Mouse (Mus musculus) v-Abl transformed pro-B cells (cell line): ENCODE results near the gene Gcm1.

Experiments
- in situ Hi-C, 2 experiments: fragments of 400-800 bp; cut with MboI; formaldehyde crosslinking; loops; one replicate each; pipeline ENCODE4 v1.15.1; 2025; ENCODE audit not compliant: unreplicated experiment in 2 of 2

Gcm1 gene

DNA sequence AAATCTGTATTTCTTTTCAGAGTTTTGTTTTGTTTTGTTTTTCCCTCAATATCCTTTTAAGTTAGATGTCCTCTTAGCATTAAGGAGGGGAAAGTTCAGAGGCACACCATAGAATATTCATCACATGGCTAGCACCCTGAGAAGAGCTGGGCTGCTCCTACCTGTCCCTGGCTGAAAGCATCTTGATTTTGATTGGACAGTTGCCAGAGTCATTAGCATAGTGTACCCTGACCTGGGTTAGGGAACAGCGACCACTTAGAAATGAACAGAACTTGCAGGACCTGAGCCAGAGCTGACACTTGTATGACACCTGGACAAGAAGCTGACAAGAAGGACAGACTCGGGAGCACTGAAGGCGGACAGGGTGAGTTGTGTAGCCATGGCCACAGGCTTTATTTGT, at the start of gene Gcm1:
TSS of gene Gcm1 (plus strand) at position 248 of the 400 bp plus-strand sequence.
- in situ Hi-C loops: no loop called here

DNA sequence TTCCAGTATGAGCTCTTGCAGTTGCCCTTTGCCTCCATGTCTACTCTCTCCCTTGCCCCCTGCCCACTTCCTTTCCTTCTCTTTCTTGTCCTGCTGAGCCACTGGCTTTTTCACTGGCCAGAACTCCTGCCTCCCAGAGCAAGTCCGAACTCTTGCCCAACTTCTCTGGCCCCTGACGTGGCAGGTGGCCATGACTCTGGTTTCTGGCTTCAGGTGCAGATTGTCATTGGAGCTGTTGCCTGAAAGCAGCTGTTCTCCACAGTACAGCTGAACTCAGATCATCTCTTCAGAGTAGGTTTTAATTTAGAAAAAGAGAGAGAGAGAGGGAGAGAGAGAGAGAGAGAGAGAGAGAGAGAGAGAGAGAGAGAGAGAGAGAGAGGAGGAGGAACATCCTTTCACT, 48.4 kb upstream of the Gcm1 start:
- in situ Hi-C loops: loop anchor here in 1 of 2 experiments (5.0 kb wide), 1 partner anchor 96 kb away; no protein-coding TSS in a partner anchor

DNA sequence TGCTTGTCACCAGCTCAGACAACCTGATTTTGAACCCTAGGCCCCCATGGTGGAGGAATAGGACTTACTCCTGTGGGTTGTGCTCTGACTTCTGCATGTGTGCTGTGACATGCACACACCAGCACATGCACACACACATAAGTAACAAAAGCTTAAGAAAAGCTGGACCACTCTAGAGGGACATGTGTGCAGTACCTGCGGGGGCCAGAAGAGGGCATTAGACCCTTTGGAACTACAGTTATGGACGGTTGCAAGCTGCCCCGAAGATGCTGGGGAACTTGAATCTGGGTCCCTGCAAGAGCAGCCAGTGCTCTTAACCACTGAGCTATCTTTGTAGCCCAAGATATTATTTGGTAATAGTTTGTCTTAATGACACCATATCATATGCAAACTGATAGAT, 46.2 kb upstream of the Gcm1 start:
- in situ Hi-C loops: loop anchor here in 1 of 2 experiments (5.0 kb wide), 1 partner anchor 198 kb away; no protein-coding TSS in a partner anchor

DNA sequence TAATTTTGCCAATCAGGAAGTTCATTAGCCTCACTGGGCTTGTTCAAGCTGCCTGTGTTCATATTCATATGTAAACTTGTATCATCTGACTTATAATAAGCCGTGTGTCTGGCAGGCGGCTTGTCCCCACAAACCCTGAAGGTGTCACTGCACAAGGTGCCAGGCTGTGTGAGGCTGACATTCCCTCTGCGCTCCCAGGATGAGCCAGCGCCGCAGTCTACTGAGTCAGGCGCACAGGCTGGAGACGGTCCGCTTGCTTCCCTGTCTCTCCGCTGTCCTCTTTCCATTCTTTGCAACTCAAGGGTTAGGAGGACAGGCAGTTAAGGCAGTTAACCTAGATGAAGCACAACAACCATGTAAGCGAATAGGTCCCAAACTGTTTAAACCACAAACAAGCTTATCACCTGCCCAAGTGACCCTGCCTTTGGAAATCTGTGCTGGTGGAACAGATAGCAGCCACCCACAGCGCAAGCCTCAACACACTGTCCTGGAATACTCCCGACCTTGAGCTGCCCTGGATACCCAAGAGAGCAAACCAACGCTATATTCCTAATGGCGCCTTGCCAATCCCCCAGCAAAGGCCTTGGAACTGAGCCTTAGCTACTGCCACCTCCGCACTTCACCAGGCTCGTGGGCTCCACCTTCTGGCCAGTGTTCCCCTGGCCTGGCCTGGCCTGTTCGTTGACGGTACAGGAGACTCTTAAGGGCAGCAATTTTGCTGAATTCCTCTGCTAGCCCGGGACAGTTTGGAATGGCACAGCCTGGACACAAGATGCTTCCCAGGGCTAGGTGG, 45.3 kb upstream of the Gcm1 start:
- in situ Hi-C loops: loop anchor here in 1 of 2 experiments (5.0 kb wide), 1 partner anchor 199 kb away; no protein-coding TSS in a partner anchor

DNA sequence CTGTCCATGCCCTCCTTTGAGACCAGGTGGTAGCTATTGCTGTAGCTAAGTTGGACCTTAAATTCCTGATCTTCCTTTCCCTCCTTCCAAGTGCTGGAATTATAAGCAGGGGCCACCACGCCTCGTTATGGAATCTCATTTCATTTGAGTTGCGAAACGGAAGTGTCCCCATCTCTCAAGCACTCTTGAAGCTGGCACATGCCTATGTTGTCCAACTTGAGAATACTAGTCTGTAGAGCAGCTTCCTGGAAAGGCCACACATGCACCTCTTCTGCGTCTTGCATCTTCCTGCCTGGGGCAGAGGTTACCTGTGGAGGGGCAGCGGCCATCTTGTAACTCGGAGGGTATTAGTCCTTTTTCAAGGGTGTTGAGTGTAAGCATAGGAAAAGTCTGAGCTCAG, 42.3 kb upstream of the Gcm1 start:
- in situ Hi-C loops: loop anchor here in 1 of 2 experiments (5.0 kb wide), 1 partner anchor 202 kb away; no protein-coding TSS in a partner anchor

DNA sequence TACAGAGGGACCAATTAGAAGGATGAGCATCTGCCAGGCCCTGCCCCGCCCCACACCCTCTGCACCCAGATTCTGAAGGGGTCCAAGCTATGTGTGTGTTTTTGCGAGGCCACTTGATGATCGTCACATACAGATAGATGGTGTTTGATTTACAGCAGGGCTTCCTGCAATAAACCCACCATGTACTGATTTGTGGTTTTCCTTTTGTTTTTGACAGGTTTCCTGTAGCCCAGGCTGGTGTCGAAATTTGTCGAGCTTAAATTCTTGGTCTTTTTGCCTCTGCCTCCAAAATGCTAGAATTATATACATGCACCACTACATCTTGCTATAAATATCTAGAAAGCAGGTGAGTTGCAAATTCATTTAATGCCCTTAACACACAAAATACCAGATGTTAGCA, 41.5 kb upstream of the Gcm1 start:
- in situ Hi-C loops: loop anchor here (5.0 kb wide), 2 partner anchors 203 to 413 kb away; no protein-coding TSS in a partner anchor

DNA sequence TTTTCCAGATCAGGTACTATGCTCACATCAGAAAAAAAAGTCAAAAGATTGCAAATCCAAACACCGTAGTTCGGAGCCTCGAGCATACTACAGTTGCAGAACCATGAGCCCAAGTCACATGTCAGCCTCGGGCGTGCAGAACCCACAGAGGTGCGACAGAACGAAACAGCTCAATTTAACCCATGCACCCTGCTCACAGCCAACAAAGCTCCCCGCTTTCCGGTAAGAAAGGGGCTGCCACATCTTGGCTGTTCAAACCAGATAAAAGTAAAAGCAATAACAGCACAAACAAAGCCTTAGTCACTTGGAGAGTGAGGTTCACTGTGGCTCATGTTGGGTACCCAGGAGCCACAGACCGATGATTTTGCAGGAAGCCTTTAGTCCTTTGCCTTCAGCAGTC, 41.0 kb upstream of the Gcm1 start:
- in situ Hi-C loops: loop anchor here (5.0 kb wide), 2 partner anchors 203 to 413 kb away; no protein-coding TSS in a partner anchor

DNA sequence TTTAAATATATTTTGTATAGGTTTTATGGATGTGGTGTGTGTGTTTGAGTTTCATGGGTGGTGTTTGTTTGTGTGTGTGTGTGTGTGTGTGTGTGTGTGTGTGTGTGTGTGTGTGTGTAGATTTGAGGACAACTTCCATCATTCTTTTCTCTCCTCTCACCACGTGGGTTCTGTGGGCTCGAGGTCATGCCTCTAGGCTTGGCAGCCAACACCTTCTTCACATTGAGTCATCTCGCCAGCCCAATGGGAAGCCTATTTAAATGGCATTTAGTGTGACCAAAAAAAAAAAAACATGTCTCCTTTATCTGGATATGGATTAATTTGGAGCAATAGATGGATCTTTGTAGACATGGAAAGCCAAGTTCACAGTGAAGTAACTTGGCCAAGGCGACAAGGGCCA, 39.7 kb upstream of the Gcm1 start:
- in situ Hi-C loops: loop anchor here (5.0 kb wide), 2 partner anchors 205 to 415 kb away; no protein-coding TSS in a partner anchor

DNA sequence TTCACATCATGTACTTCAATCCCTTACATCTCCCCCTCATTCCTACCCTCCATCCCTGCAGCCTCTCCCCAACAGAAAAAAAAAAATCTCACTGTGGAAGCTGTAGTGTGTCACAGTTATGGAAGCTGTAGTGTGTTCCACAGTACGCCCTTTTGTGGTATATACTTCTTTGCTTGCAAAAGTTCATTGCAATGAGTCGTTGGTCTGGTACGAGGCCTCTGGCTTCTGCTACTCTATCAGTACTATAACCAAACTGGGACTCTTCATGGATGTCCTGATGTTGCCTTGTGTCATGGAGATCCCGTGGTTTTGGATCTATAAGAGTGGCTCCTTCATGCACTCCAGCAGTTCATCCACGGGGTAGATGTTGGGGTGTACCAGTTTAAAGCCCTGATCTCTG, 39.0 kb upstream of the Gcm1 start:
- in situ Hi-C loops: loop anchor here (5.0 kb wide), 2 partner anchors 205 to 415 kb away; no protein-coding TSS in a partner anchor

DNA sequence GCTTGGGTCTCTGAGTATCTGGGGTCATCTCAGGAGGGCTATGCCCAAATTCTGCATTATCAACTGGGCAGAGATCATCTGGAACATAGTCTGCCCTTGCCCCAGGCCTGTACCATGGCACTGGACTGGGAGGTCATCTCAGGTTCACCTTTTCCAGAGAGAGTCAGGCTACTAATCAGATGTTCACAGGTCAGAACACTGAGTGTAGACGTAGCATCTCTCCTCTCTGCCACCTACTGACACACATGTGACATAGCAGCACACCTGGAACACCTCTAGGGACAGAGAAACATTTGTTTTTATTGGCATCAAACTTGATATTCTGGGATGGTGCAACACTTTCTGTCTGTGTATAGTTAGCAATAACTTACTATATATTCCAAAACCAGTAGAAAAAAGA, 37.9 kb upstream of the Gcm1 start:
- in situ Hi-C loops: loop anchor here (5.0 kb wide), 2 partner anchors 207 to 417 kb away; no protein-coding TSS in a partner anchor

DNA sequence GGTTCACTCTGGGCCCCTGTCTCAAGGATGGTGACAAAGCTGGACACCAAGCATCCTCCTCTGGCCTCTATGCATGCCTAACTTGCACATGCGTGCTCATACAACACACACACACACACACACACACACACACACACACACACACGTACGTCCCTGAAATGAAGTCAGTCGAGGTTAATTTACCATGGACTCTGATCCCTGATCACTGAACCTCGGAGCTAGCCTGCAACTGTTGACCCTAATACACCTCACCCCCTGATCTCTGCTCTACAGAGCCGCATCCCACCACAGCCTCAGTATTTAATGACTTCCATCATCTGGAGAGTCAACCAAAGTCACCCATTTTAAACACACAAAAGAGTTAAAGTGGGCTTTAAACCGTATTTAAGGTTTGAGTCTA, 35.9 kb upstream of the Gcm1 start:
- in situ Hi-C loops: no loop called here

DNA sequence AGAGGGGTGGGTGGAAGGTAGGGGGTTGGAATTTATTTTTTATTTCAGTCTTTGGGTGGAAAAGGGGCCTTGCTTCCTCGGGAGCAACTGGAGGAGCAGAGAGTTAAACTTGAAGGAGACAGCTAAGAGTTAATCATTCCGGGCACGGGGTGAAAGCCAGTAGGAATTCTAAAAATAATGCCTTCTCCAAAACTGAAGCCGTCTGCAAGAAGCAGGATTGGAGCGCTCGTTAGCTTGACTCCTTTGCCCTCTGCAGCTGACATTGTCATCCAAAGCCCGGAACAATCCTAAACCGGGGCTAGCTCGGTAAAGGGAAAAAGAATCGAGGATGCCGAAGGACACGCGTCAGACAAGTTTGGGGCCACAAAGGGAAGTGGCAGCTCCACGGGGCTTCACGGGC, 35.4 kb upstream of the Gcm1 start:
- in situ Hi-C loops: no loop called here

DNA sequence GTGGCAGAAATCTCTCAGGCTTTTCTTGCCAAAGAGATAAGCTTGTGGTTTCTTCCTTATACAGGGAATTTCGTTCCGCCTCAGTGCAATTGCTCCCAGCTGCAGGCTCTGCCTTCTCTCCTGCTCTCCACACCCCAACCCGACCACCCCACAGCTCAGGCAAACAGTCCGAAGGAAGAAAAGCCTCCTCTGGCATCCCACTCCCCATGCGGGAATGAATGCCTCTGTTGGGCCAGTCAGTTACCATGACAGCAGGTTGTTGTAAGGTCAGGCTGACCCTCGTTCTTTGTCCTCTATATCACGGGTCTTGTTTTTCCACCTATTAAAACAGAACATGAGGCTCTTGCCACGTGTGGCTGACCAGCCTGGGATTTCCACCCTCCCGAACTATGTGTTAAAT, 30.5 kb upstream of the Gcm1 start:
- in situ Hi-C loops: no loop called here

DNA sequence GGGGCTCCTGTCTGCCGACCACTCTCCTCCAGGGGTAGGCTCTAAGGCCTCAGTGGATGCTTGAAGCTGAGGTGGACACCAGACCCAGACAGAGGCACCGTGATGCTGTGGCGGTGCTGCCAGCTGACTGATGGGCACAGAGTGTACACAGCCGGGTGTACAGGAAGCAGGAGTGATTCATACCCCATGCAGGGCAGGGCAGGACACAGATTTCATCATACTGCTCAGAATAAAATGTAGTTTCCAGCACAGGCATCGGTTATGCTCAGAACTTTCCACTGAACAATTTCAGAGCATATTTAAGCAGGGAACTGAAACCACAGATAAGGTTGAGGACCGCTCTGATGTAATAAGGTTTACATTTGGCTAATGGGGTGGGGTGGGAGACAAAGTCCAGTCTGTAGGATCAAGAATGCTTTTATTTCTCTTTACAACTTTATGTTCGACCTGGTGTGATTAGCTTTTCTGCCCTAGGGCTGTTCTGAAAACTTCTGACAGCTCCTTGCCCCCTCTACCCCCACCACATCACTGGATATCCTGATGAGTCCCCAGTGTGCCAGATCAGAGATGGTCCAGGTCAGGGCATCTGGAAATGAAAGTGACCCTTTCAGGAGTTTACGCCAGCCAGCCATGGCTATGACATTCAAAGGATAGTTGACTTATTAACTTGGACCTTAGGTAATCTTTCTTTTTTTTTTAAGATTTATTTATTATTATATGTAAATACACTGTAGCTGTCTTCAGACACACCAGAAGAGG, 29.4 kb upstream of the Gcm1 start:
- in situ Hi-C loops: no loop called here

DNA sequence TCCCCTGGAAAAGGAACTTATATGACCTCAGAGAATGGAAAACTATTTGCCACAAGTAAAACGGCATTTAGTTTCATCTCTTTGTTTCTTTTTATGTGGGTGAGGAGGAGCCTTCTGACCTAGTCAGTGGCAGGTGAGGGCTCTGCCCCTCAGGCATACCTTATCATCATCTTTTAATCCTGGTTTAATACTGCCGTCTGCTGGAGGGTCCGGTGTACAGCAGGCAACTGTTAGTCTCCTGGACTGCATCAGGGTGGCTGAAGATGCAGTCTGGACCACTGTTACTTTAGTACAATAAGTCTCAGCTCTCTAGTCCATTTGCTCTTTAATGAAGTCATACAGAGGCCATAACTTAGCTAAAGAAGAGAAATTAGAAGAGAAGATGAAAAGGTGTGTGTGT, 26.9 kb upstream of the Gcm1 start:
- in situ Hi-C loops: loop anchor here (25.0 kb wide), 2 partner anchors 638 to 1763 kb away; no protein-coding TSS in a partner anchor

DNA sequence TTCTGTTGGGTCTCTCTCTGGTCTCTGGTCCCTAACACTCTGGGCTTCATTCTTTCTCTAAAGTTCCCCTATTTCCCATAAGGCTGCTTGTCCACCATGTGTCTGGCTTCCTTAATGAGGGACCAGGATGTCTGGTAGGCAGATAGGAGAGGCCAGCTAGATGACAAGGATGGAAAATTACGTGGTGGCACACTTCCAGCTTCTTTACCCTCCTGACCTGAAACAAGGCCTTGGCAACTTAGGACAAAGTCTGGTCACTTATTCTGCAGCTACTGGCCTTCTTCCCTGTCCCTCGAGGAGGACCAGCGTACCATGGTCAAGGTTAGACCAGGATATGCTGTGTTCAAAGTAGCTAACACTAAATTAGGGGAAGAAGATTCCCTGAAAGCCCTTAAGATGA, 24.6 kb upstream of the Gcm1 start:
- in situ Hi-C loops: loop anchor here (25.0 kb wide), 2 partner anchors 640 to 1765 kb away; no protein-coding TSS in a partner anchor

DNA sequence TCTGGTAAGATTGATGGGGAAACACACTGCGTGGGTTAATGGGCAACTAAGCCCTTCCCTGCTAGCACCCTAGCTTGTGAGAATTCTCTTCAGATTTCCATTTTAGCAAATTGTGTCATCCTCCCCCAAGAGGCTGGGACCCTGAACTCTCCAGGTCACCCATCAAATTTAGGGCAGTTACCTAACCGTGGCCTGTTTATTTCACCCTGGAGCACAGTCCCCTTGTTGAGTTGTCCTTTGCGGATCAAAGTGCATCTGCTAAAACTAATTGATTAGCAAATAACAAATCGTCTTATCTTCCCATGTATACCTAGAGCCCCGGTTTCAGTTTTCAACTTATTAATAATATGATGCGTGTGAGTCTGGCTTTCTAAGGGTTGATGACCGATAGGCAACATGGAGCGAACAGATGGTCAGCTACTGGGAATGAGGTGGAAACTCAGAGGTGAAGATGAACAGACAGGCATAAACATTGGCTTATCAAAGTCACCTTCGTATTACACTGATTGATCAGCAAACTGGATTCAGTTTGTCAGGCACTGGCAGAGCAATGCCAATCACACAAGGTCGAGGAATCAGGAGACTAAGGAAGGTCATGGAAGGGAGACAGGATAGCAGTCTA, 20.8 kb upstream of the Gcm1 start:
- in situ Hi-C loops: loop anchor here (25.0 kb wide), 2 partner anchors 644 to 1769 kb away; no protein-coding TSS in a partner anchor

DNA sequence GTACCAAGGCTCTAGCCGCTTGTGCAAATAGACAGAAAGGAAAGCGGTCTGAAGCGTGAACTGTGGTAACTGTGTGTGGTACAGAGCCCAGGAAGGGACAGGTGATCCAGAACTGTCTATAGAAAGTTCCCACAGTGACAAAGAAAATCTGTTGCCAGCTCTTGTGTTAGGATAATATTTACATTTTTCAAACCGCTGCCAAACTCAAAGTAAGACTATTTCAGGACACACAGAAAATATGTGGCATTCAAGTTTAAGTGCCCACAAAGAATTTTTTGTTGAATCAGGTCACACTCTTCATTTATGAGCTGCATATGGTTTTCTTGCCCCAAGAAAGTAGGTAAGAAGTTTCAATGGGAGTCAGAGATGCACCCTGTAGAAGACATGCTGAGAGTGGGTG, 18.8 kb upstream of the Gcm1 start:
- in situ Hi-C loops: loop anchor here (25.0 kb wide), 2 partner anchors 646 to 1771 kb away; no protein-coding TSS in a partner anchor

DNA sequence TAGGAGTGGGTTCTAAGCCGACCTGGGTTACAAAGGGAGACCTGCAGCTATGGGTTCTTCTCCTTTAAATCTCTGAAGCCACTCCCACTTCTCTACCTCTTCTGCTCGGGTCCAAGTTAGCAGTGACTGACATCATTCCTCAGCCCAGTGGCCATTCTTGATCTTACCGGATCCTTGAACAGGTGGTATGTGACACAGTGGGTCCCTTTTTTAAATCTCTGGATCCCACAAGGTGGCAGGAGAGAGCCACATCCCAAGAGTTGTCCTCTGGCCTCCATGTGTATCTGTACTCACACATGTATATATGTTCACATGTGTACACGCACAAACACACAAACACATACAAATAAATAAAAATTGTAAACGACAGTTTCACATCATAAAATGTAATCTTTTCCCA, 16.4 kb upstream of the Gcm1 start:
- in situ Hi-C loops: loop anchor here (5.0 to 25.0 kb wide), 3 partner anchors 428 to 1773 kb away; no protein-coding TSS in a partner anchor

DNA sequence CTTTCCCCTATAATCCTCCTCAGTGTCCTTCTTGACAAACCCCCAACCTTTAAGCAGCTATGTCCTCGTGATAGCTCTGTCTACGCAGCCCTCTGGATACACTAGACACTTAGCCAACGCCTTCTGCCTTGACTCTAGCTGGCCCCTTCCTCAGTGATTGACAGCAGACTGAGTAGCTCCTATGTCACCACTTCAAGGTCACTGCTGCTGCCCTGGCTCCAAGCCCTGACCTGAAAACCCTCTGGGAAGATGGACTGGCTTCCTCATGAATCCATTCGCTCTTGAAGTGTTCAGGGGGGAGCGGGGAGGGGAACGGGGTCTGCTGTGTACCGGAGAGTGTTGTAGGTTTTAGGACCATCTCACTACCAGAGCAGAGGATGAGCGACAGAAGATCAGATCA, 15.9 kb upstream of the Gcm1 start:
- in situ Hi-C loops: loop anchor here (5.0 to 25.0 kb wide), 3 partner anchors 429 to 1774 kb away; no protein-coding TSS in a partner anchor
